Mouse (Mus musculus): ENCODE measurements around the gene Dner. TPM values are rescaled to one million over a fixed set of nuclear protein-coding genes. Genes with fewer than 3 reads are reported as not detected.
"Not testable (repeated sequence)": the region's sequence is repeated elsewhere in the genome, so short reads cannot be mapped to it uniquely, and the experiment has no call there.

Dner gene
- polyA plus RNA-seq, 1 experiment, result not detected

DNA sequence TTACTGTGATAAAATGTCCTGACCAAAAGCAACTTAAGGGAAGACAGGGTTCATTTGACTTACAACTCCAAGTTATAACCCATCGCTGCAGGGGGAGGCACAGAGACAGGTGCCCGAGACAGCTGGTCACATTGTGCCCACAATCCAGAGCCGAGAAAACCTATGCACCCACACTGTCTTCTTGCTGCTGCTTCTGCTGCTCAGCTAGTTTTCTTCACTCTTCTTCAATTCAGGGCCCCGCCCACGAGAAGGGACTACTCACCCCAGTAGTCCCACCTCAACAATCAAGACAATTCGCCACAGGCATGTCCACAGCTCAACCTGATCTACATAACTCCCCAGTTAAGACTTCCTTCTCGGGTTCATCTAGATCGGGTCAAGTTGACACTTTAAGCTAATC is 332.1 kb downstream of the Dner start, which contains the start of gene Pid1:
Pid1 (minus strand) TSS at position 214 of the 400 bp plus-strand sequence.
- Histone ChIP-seq H3K36me3 (ENCODE audit: control insufficient read depth) (no peaks in the 10 kb centered on the region), H3K4me1 (ENCODE audit: control insufficient read depth) (no peaks in the 10 kb centered on the region), H3K9me3 (ENCODE audit: control insufficient read depth, low read length) (peaks cover 4% of the 10 kb centered on the region), H3K27me3 (ENCODE audit: control insufficient read depth) (no peaks in the 10 kb centered on the region), H3K4me3 (replicated peaks) (no peak within 1 kb of the TSS)
- TF ChIP-seq GATA1 (IDR thresholded peaks at IDR 0.05; ENCODE audit: low read length) (no peak), TAL1 (IDR thresholded peaks at IDR 0.05; ENCODE audit: low read length) (no peak)

DNA sequence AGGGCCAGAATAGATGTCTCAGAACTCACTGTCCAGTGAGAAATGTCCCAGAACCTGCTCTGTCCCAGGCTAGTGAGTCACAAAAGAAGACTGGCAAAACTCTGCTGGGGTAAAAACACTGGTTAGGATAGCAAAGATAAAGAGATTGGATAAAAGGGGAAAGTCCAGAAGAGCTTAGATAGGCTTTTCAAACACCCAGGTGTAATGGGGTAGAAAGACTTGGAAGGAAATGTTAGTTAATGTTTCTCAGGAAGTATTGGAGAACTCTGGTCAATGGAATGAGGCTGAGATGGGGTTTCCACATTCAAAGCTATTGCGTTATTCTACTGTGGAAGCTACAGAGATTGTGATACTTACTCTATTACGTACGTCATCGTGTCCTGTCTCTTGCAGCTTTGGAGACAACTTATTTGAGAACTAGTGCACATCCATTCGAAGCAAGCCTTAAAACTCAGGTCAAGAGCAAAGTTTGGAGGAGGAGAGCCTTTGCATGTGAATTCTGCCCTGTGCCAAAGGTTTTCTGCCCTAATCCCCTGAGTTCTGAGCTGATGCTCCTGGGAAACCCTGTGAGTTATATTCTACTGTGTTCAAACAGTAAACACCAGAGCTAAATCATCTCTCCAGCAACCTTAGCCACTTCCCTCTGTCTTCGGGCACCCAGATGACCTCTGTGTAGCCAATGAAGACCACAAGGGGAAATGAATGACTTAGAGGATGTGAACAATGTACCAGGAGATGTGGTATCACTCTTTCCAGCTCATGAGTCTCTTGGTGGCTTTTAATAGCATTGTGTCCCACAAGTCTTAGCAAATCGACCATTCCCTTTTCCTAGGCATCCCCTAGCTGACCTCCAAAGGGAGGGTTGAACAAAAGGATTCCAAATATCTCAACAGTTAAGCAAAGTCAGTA is 333.1 kb downstream of the Dner start:
- no peaks in the 10 kb centered on the region for H3K4me1 ChIP-seq (ENCODE audit: control insufficient read depth)
- H3K9me3 ChIP-seq (ENCODE audit: control insufficient read depth, low read length), result peaks cover 4% of the 10 kb centered on the region
- TF ChIP-seq TAL1 (IDR thresholded peaks at IDR 0.05; ENCODE audit: low read length) (no peak), GATA1 (IDR thresholded peaks at IDR 0.05; ENCODE audit: low read length) (no peak)
- H3K36me3 ChIP-seq (ENCODE audit: control insufficient read depth), result no peaks in the 10 kb centered on the region
- no peak overlapping the region for H3K4me3 ChIP-seq (replicated peaks)
- H3K27me3 ChIP-seq (ENCODE audit: control insufficient read depth), result no peaks in the 10 kb centered on the region

DNA sequence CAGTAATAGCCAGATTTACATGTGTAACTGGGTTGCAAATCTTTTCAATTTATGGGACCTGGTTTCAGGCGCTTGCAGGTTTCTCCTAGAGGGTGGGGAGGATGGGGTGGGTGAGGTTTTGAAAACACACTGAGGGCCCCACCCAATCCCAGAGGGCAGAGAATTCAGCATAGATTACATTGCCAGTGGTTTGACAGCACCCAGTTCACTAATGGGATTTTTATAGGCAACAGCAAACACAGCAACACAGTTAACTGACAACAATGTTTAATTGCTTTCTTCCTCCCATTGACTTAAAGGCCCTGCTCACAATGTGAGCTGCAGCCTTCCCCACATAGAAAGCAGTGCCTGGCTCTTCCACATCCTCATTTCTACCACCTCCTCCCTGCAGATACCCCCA is 333.8 kb downstream of the Dner start:
- no peaks in the 10 kb centered on the region for H3K36me3 ChIP-seq (ENCODE audit: control insufficient read depth)
- no peaks in the 10 kb centered on the region for H3K4me1 ChIP-seq (ENCODE audit: control insufficient read depth)
- no peaks in the 10 kb centered on the region for H3K27me3 ChIP-seq (ENCODE audit: control insufficient read depth)
- no peak overlapping the region for H3K4me3 ChIP-seq (replicated peaks)
- H3K9me3 ChIP-seq (ENCODE audit: control insufficient read depth, low read length), result peaks cover 4% of the 10 kb centered on the region
- no peak for TF ChIP-seq GATA1 (IDR thresholded peaks at IDR 0.05; ENCODE audit: low read length)
- no peak for TF ChIP-seq TAL1 (IDR thresholded peaks at IDR 0.05; ENCODE audit: low read length)

DNA sequence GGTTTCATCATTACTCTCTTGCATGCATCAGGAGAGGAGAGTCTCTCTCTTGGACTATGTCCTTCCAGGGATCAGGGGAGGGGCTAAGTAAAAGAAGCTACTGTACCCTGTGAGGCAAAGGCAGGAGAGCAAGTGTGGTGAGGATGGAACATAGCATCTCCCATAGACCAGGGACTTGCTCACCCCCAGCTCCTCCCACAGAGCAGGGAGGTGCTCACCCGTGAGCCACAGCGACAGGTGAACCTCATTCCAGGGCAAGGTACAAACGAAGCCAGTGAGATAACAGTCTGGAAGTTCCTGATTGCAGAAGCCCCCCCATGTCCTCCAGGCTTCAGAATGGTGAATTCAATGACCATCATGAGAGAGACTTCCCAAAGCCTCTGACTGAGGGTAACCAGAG is 334.6 kb downstream of the Dner start:
- Histone ChIP-seq H3K9me3 (ENCODE audit: control insufficient read depth, low read length) (peaks cover 4% of the 10 kb centered on the region), H3K4me3 (replicated peaks) (no peak overlapping the region), H3K4me1 (ENCODE audit: control insufficient read depth) (no peaks in the 10 kb centered on the region), H3K36me3 (ENCODE audit: control insufficient read depth) (no peaks in the 10 kb centered on the region), H3K27me3 (ENCODE audit: control insufficient read depth) (no peaks in the 10 kb centered on the region)
- TF ChIP-seq GATA1 (IDR thresholded peaks at IDR 0.05; ENCODE audit: low read length) (no peak), TAL1 (IDR thresholded peaks at IDR 0.05; ENCODE audit: low read length) (no peak)

DNA sequence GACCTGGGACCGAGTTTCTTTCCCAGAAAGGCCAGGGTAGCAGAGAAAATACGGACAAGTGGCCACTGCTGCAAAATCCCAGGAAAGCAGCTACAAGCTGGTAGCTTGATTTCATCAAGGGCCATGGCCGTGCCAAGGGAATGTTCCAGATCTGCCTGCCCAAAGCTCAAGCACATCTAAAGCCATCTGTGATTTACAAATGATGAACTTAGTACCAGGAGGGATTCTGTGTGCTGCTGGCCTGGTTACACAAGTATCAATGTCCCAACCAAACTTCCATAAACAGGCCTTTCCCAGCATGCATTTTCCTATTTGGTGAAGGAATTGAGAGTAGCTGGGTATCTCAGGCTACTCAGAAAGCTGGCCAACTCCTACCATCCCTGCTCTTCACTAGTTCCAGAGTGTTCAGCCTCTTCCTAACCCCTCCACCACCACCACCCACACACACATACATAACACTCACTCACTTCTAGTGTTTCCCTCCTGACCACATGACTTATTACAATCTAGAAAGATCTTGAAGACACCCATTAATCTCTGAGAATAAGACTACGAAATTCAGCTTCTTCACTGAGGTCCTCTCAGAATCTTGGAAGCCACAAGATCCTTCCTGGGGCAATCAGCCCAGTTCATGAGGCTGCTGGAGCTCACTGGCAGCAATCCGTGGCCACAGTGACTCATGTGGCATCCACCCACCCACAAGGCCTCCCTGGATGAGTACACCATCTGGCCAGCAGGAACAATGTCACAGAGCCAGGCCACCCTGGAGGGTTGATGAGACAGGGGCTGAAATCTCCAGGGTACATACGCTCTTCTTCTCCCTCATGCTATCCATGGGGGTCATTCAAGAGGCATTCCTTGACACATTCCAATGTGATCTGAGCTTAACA is 336.2 kb downstream of the Dner start:
- TF ChIP-seq TAL1 (IDR thresholded peaks at IDR 0.05; ENCODE audit: low read length), result no peak
- no peak for TF ChIP-seq GATA1 (IDR thresholded peaks at IDR 0.05; ENCODE audit: low read length)
- peaks cover 4% of the 10 kb centered on the region for H3K9me3 ChIP-seq (ENCODE audit: control insufficient read depth, low read length)
- no peak overlapping the region for H3K4me3 ChIP-seq (replicated peaks)
- H3K4me1 ChIP-seq (ENCODE audit: control insufficient read depth), result no peaks in the 10 kb centered on the region
- H3K36me3 ChIP-seq (ENCODE audit: control insufficient read depth), result no peaks in the 10 kb centered on the region
- no peaks in the 10 kb centered on the region for H3K27me3 ChIP-seq (ENCODE audit: control insufficient read depth)

DNA sequence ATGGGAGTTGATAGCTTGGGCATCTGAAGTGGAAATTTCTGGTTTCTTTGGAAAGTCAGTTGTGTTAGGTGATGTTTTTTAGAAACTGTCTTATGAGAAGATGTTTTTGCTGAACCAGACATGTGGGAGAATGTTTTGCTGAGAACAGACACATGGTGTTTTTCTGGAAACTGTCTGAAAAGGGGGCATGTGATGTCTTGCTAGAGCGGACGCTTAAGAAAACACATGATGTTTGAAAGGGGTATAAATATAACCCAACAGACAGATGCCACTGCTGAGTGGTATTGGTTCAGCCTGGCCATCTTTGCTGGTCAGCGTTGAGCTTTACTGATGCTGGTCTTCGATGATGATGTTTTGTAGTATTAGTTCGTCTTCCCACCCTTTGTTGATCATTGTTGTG is 338.8 kb downstream of the Dner start:
- TF ChIP-seq GATA1 (IDR thresholded peaks at IDR 0.05; ENCODE audit: low read length), result no peak
- TF ChIP-seq TAL1 (IDR thresholded peaks at IDR 0.05; ENCODE audit: low read length), result no peak
- H3K9me3 ChIP-seq (ENCODE audit: control insufficient read depth, low read length), result peaks cover 5% of the 10 kb centered on the region
- no peak overlapping the region for H3K4me3 ChIP-seq (replicated peaks)
- no peaks in the 10 kb centered on the region for H3K27me3 ChIP-seq (ENCODE audit: control insufficient read depth)
- H3K36me3 ChIP-seq (ENCODE audit: control insufficient read depth), result no peaks in the 10 kb centered on the region
- no peaks in the 10 kb centered on the region for H3K4me1 ChIP-seq (ENCODE audit: control insufficient read depth)

DNA sequence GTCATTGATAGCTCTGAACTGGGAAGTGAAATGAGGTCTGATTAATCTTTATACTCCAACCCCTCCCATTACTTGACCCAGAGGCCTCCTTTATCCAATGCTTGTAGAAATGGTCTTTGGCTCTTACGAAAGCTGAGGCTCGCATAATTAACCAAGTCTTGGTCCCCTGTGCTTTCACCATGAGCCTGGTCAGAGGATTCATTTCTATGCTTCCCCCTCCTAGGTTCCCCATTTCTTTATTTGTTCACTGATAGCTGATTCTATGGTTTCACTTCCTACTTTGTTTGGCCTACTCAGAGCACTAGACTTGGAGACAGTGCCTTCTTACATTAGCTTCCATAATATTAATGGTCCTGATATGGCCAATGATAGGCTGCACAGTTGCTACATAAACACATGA is 345.8 kb downstream of the Dner start:
- Histone ChIP-seq H3K9me3 (ENCODE audit: control insufficient read depth, low read length) (peaks cover 2% of the 10 kb centered on the region; the same call in 1 of the 2 replicates), H3K4me1 (ENCODE audit: control insufficient read depth) (no peaks in the 10 kb centered on the region), H3K36me3 (ENCODE audit: control insufficient read depth) (no peaks in the 10 kb centered on the region), H3K4me3 (replicated peaks) (no peak overlapping the region), H3K27me3 (ENCODE audit: control insufficient read depth) (no peaks in the 10 kb centered on the region)
- no peak for TF ChIP-seq TAL1 (IDR thresholded peaks at IDR 0.05; ENCODE audit: low read length)
- no peak for TF ChIP-seq GATA1 (IDR thresholded peaks at IDR 0.05; ENCODE audit: low read length)

DNA sequence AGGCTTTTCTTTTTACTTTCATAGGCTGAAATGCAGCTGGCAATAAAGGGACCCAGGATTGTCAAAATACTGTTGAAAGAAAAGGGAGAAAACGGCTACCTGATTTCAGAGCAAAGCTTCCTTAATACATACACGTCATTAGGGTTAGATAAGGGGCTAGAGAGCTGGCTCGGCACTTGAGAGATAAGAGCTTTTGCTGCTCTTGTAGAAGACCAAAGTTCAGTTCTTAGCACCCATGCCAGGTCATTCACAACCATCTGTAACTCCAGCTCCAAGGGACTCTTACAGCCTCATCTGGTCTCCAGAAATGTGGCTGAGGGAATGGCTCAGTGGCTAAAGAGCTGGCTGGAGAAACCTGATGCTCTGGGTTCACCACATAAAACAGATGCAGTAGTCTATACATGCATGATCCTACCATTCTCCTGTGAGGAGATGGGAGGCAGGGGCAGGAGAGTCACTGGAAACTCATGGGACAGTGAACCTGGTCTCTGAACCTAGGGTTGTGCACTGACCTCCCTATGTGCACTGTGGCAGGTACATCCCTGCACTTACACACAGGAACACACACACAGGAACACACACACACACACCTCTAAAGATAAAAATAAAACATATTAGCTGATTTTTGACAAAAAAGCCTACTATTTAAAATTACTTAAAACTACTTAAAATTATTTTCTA is 348.1 kb downstream of the Dner start:
- TF ChIP-seq TAL1 (IDR thresholded peaks at IDR 0.05; ENCODE audit: low read length) (no peak), GATA1 (IDR thresholded peaks at IDR 0.05; ENCODE audit: low read length) (no peak)
- H3K4me1 ChIP-seq (ENCODE audit: control insufficient read depth), result no peaks in the 10 kb centered on the region
- H3K9me3 ChIP-seq (ENCODE audit: control insufficient read depth, low read length), result no peaks in the 10 kb centered on the region
- no peaks in the 10 kb centered on the region for H3K36me3 ChIP-seq (ENCODE audit: control insufficient read depth)
- no peaks in the 10 kb centered on the region for H3K27me3 ChIP-seq (ENCODE audit: control insufficient read depth)
- no peak overlapping the region for H3K4me3 ChIP-seq (replicated peaks)

DNA sequence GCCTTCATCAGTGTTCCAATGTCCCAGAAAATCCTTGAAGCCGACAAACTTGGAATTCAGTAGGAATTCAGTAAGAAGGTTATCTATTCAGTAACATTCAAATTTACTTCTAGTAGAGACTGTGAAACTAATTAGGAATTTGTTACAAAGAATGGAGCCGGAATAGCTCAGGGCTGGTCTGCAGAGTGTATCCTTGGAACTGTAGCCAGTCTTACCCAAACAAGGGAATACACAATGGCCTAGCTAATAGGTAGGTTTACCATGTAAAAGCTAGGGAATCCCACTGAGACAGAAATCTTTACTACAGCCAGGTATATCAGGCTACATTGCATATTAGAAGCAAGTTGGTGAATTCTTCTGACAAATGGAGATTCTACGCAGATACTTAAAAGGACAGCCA is 363.2 kb downstream of the Dner start:
- not testable (repeated sequence) for H3K9me3 ChIP-seq (ENCODE audit: control insufficient read depth, low read length); H3K36me3 ChIP-seq (ENCODE audit: control insufficient read depth); H3K27me3 ChIP-seq (ENCODE audit: control insufficient read depth); H3K4me3 ChIP-seq (replicated peaks); H3K4me1 ChIP-seq (ENCODE audit: control insufficient read depth)

DNA sequence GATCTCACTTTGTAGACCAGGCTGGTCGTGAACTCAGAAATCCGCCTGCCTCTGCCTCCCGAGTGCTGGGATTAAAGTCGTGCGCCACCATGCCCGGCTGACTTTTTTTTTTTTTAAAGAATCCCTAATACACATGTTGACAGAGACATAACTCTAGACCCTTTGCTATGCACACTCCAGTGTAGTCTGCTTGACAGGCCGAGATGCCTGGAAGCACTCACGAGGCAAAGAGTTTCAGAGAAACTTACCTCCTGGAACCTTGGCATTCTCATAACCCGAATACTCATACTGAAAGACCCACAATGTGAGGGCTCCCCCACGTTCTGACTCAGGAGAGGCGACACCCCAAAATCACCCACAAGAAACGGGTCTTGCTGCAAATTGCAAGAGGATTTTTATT is 364.2 kb downstream of the Dner start:
- not testable (repeated sequence) for H3K9me3 ChIP-seq (ENCODE audit: control insufficient read depth, low read length); H3K27me3 ChIP-seq (ENCODE audit: control insufficient read depth); H3K4me3 ChIP-seq (replicated peaks); H3K36me3 ChIP-seq (ENCODE audit: control insufficient read depth); H3K4me1 ChIP-seq (ENCODE audit: control insufficient read depth)

All from erythroblast, embryonic 14.5 days (primary cell).